Mouse (Mus musculus) ES-Bruce4 (cell line): ENCODE data around the gene Moap1.

Source experiments
- CTCF ChIP-seq: IDR thresholded peaks from one replicate; pipeline ENCODE4 v1.8.1; 2011; ENCODE audit warnings: low read depth, low read length
- POLR2A ChIP-seq: IDR thresholded peaks from one replicate; pipeline ENCODE4 v1.8.1; 2011; ENCODE audit warnings: low read length; ENCODE audit not compliant: insufficient read depth

DNA sequence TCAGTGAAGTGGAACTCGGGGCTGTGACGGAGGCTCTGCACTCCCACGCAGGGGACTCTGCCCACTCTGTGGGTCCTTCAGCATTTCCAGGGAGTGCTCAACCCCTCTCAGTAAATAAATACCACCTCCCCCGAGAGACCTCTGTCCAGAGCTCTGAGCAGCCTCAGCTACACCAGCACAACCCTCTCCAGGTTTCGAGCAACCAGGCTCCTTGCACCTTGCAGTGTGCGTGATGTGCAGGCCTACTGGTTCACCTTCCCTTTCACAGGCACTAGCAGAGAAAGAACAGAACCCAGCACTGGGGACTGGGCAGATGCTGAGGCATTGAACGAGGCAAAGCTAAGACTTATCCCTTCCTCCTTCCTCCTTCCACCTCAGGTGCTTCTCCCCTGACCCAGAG, 46.1 kb downstream of the Moap1 start:
- TF ChIP-seq CTCF (no peak), POLR2A (no peak)
